Mouse (Mus musculus) thymus, postnatal 4 days (tissue): ENCODE results near the gene Bpifb5.
"Not testable (repeated sequence)": the region's sequence is repeated elsewhere in the genome, so short reads cannot be mapped to it uniquely, and the experiment has no call there.

ENCODE experiments used
- DNase-seq: peaks from one replicate; pipeline ENCODE4 v3.0.0; 2021

Bpifb5 gene

DNA sequence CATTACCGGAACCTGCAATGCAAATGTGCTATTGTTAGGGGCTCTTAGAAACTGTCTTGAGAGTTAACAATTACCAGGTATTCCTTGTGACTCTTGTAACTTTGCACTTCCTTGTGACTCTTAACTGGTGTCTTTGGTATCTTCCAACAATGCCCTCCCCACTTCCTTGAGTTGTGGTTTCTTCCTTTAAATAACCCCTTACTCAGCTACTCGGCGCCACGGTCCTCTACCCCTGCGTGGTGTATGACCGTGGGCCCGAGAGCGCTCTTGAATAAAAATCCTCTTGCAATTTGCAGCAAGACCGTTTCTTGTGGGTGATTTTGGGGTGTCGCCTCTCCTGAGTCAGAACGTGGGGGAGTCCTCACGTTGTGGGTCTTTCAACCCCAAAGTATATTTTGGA, 19.2 kb downstream of the Bpifb5 start:
- not testable (repeated sequence) for DNase-seq

- DNase-seq = no peak
Measured at GRCm38 (mm10) chr2:154243356-154244036, 20.0 kb downstream of the Bpifb5 start.

- no peak for DNase-seq
Measured at GRCm38 (mm10) chr2:154245322-154245721, 21.8 kb downstream of the Bpifb5 start.

GRCm38 (mm10) chr2:154255254-154255653, 31.7 kb downstream of the Bpifb5 start:
- DNase-seq = not testable (repeated sequence)

- DNase-seq = no peak
Measured at GRCm38 (mm10) chr2:154255770-154256169, 32.2 kb downstream of the Bpifb5 start.

GRCm38 (mm10) chr2:154257554-154257953, 34.0 kb downstream of the Bpifb5 start, which contains the start of gene Bpifb9a:
TSS of gene Bpifb9a (plus strand) at chr2:154257854.
- DNase-seq = not testable (repeated sequence)

- not testable (repeated sequence) for DNase-seq
Measured at GRCm38 (mm10) chr2:154264397-154264796, 40.9 kb downstream of the Bpifb5 start.
